Mouse (Mus musculus) hindbrain, embryonic 15.5 days (tissue): ENCODE measurements around the gene Ftl1. TPM values are rescaled to one million over a fixed set of nuclear protein-coding genes. Genes with fewer than 3 reads are reported as not detected.
"Not testable (repeated sequence)": the region's sequence is repeated elsewhere in the genome, so short reads cannot be mapped to it uniquely, and the experiment has no call there.

ENCODE experiments used
- ATAC-seq: fragments of 200-750 bp; cut with Nextera tagmentation; 2 replicates; pipeline ENCODE4 v1.8.0; 2017; ENCODE audit warnings: low read depth, moderate number of reproducible peaks, moderate TSS enrichment; ENCODE audit not compliant: low FRiP score
- H3K27ac ChIP-seq: fragments of 300-500 bp; sonication (generic); replicated peaks from 2 replicates; pipeline ENCODE4 v1.5.1; 2015; ENCODE audit warnings: mild to moderate bottlenecking, inconsistent platforms
- H3K27me3 ChIP-seq: fragments of 300-500 bp; sonication (generic); 2 replicates; pipeline ENCODE4 v1.6.1; 2015; ENCODE audit warnings: control low read depth, inconsistent platforms
- H3K36me3 ChIP-seq: fragments of 300-500 bp; sonication (generic); 2 replicates; pipeline ENCODE4 v1.6.1; 2015; ENCODE audit warnings: control low read depth, inconsistent platforms
- H3K4me1 ChIP-seq: fragments of 300-500 bp; sonication (generic); replicated peaks from 2 replicates; pipeline ENCODE4 v1.6.1; 2015; ENCODE audit warnings: control low read depth, inconsistent platforms
- H3K4me2 ChIP-seq: fragments of 300-500 bp; sonication (generic); 2 replicates; pipeline ENCODE4 v1.6.1; 2015; ENCODE audit warnings: moderate library complexity, mild to moderate bottlenecking, inconsistent platforms
- H3K4me3 ChIP-seq: fragments of 300-500 bp; sonication (generic); 2 replicates; pipeline ENCODE4 v1.5.1; 2015; ENCODE audit warnings: mild to moderate bottlenecking, inconsistent platforms
- H3K9ac ChIP-seq: fragments of 300-500 bp; sonication (generic); 2 replicates; pipeline ENCODE4 v1.6.1; 2015; ENCODE audit warnings: inconsistent platforms
- H3K9me3 ChIP-seq: fragments of 300-500 bp; sonication (generic); 2 replicates; pipeline ENCODE4 v1.6.1; 2016; ENCODE audit warnings: control low read depth, inconsistent platforms
- WGBS: fragments of 180-500 bp; shearing (Covaris S2); methylation state at CpG from one replicate; pipeline ENCODE4 v1.1.7; 2015; 5-methylcytosine and 5-hydroxymethylcytosine counted together
- polyA plus RNA-seq: library from polyadenylated mRNA; unstranded; fragments of >200 nt; fragmentation: Nextera tagmentation; extraction: Ambion mirVana; gene quantifications from 2 replicates; pipeline ENCODE4 v1.2.1, GENCODE M21; 2015

Gene Ftl1
- polyA plus RNA-seq, 1 experiment from 2014 or later = 5,762 TPM

- H3K4me3 ChIP-seq = no peak overlapping the region
- WGBS = 78% methylated on average over 16 of the region's 16 CpGs
- no peaks in the 10 kb centered on the region for H3K9me3 ChIP-seq
- peak overlapping the region; percentile 21; the same call in 1 of the 2 replicates for H3K4me2 ChIP-seq
- H3K36me3 ChIP-seq = no peaks in the 10 kb centered on the region
- H3K27me3 ChIP-seq = no peaks in the 10 kb centered on the region
- no peak overlapping the region for H3K27ac ChIP-seq
- no peaks in the 10 kb centered on the region for H3K4me1 ChIP-seq
- no peak overlapping the region for H3K9ac ChIP-seq
- ATAC-seq = no peak
Measured at GRCm38 (mm10) chr7:45475291-45475969, 15.7 kb upstream of the Ftl1 start.

GRCm38 (mm10) chr7:45470869-45471268 lies 11.2 kb upstream of the Ftl1 start:
- Histone ChIP-seq H3K36me3 (no peaks in the 10 kb centered on the region), H3K9ac (no peak overlapping the region), H3K27ac (no peak overlapping the region), H3K9me3 (no peaks in the 10 kb centered on the region), H3K27me3 (no peaks in the 10 kb centered on the region), H3K4me3 (no peak overlapping the region), H3K4me2 (no peak overlapping the region), H3K4me1 (peaks cover 4% of the 10 kb centered on the region)
- 12% methylated on average over 3 of the region's 3 CpGs for WGBS
- ATAC-seq = no peak

GRCm38 (mm10) chr7:45467090-45467670 lies 7.5 kb upstream of the Ftl1 start:
- Histone ChIP-seq H3K4me3 (peak overlapping the region; percentile 81), H3K27ac (peak overlapping the region; percentile 85; the same call in 1 of the 2 replicates), H3K9ac (peak overlapping the region; percentile 85; the same call in 1 of the 2 replicates), H3K36me3 (peaks cover 20% of the 10 kb centered on the region), H3K9me3 (no peaks in the 10 kb centered on the region), H3K27me3 (no peaks in the 10 kb centered on the region), H3K4me2 (peak overlapping the region; percentile 77), H3K4me1 (peaks cover 23% of the 10 kb centered on the region)
- no peak; the same call in 1 of the 2 replicates for ATAC-seq
- WGBS = 31% methylated on average over 7 of the region's 7 CpGs

- H3K4me2 ChIP-seq = peak within 1 kb of the TSS; percentile 77
- ATAC-seq = peak; percentile 83
- H3K27me3 ChIP-seq = no peaks in the 10 kb centered on the region
- peaks cover 25% of the 10 kb centered on the region for H3K4me1 ChIP-seq
- H3K9me3 ChIP-seq = no peaks in the 10 kb centered on the region
- WGBS = 0% methylated on average over 54 of the region's 58 CpGs
- peak within 1 kb of the TSS; percentile 85 for H3K9ac ChIP-seq
- peaks cover 24% of the 10 kb centered on the region for H3K36me3 ChIP-seq
- H3K4me3 ChIP-seq = peak within 1 kb of the TSS; percentile 81
- H3K27ac ChIP-seq = peak within 1 kb of the TSS; percentile 85
Measured at GRCm38 (mm10) chr7:45466283-45467089, 6.8 kb upstream of the Ftl1 start, which contains the start of gene Bax. TSS of gene Bax (minus strand) at chr7:45466898.

- H3K4me2 ChIP-seq = peak overlapping the region; percentile 77
- peak overlapping the region; percentile 81 for H3K4me3 ChIP-seq
- H3K9me3 ChIP-seq = no peaks in the 10 kb centered on the region
- H3K36me3 ChIP-seq = peaks cover 24% of the 10 kb centered on the region
- H3K27ac ChIP-seq = no peak overlapping the region
- WGBS = 78% methylated on average over 9 of the region's 9 CpGs
- peak overlapping the region; percentile 85; the same call in 1 of the 2 replicates for H3K9ac ChIP-seq
- peaks cover 32% of the 10 kb centered on the region for H3K4me1 ChIP-seq
- no peaks in the 10 kb centered on the region for H3K27me3 ChIP-seq
- no peak for ATAC-seq
Measured at GRCm38 (mm10) chr7:45465549-45465948, 5.9 kb upstream of the Ftl1 start.

- Histone ChIP-seq H3K27me3 (no peaks in the 10 kb centered on the region), H3K4me3 (peak overlapping the region; percentile 81; the same call in 1 of the 2 replicates), H3K4me2 (peak overlapping the region; percentile 77), H3K36me3 (peaks cover 24% of the 10 kb centered on the region), H3K4me1 (peaks cover 36% of the 10 kb centered on the region), H3K9ac (0 out of 2 replicates have a peak overlapping the region, but pooled peaks have one; percentile 85), H3K27ac (no peak overlapping the region), H3K9me3 (no peaks in the 10 kb centered on the region)
- 93% methylated on average over 12 of the region's 12 CpGs for WGBS
- no peak for ATAC-seq
Measured at GRCm38 (mm10) chr7:45465112-45465511, 5.4 kb upstream of the Ftl1 start.

- Histone ChIP-seq H3K9ac (no peak overlapping the region), H3K4me1 (peaks cover 39% of the 10 kb centered on the region), H3K27ac (no peak overlapping the region), H3K27me3 (no peaks in the 10 kb centered on the region), H3K4me2 (no peak overlapping the region), H3K36me3 (peaks cover 24% of the 10 kb centered on the region), H3K4me3 (no peak overlapping the region), H3K9me3 (no peaks in the 10 kb centered on the region)
- WGBS = 97% methylated on average over 7 of the region's 7 CpGs
- no peak for ATAC-seq
Measured at GRCm38 (mm10) chr7:45463987-45464778, 4.5 kb upstream of the Ftl1 start.

- H3K4me3 ChIP-seq, H3K9me3 ChIP-seq, H3K27me3 ChIP-seq, ATAC-seq, H3K27ac ChIP-seq, H3K4me2 ChIP-seq, H3K9ac ChIP-seq: not testable (repeated sequence)
- H3K36me3 ChIP-seq = peaks cover 27% of the 10 kb centered on the region
- WGBS = 80% methylated on average over 4 of the region's 4 CpGs
- peaks cover 45% of the 10 kb centered on the region for H3K4me1 ChIP-seq
Measured at GRCm38 (mm10) chr7:45462868-45463267, 3.2 kb upstream of the Ftl1 start.

- Histone ChIP-seq H3K27me3 (no peaks in the 10 kb centered on the region), H3K9ac (no peak overlapping the region), H3K4me1 (peaks cover 51% of the 10 kb centered on the region), H3K4me2 (no peak overlapping the region), H3K27ac (no peak overlapping the region), H3K4me3 (no peak overlapping the region), H3K9me3 (no peaks in the 10 kb centered on the region), H3K36me3 (peaks cover 30% of the 10 kb centered on the region)
- ATAC-seq = no peak
- 87% methylated on average over 4 of the region's 4 CpGs for WGBS
Measured at GRCm38 (mm10) chr7:45462325-45462724, 2.6 kb upstream of the Ftl1 start.

GRCm38 (mm10) chr7:45461781-45462180 lies 2.1 kb upstream of the Ftl1 start:
- Histone ChIP-seq H3K27ac (no peak overlapping the region), H3K9ac (no peak overlapping the region), H3K9me3 (no peaks in the 10 kb centered on the region), H3K4me1 (peaks cover 56% of the 10 kb centered on the region), H3K36me3 (peaks cover 34% of the 10 kb centered on the region), H3K4me3 (no peak overlapping the region), H3K27me3 (no peaks in the 10 kb centered on the region), H3K4me2 (no peak overlapping the region)
- WGBS = 81% methylated on average over 4 of the region's 4 CpGs
- ATAC-seq = no peak

- H3K27ac ChIP-seq = peak overlapping the region; percentile 95
Measured at GRCm38 (mm10) chr7:45461326-45461725, 1.6 kb upstream of the Ftl1 start.

More at GRCm38 (mm10) chr7:45461326-45461725, 1.6 kb upstream of the Ftl1 start:
- H3K4me2 ChIP-seq = no peak overlapping the region
- H3K36me3 ChIP-seq = peaks cover 34% of the 10 kb centered on the region
- no peak for ATAC-seq
- H3K27me3 ChIP-seq = no peaks in the 10 kb centered on the region
- H3K9me3 ChIP-seq = no peaks in the 10 kb centered on the region
- no peak overlapping the region for H3K4me3 ChIP-seq
- 60% methylated on average over 4 of the region's 5 CpGs for WGBS
- H3K9ac ChIP-seq = no peak overlapping the region
- H3K4me1 ChIP-seq = peaks cover 59% of the 10 kb centered on the region
